Mouse (Mus musculus) urinary bladder, postnatal 4 days (tissue): ENCODE results near the gene 1700028P14Rik.

Experiments used
- DNase-seq, 2 experiments: peaks; one replicate each; pipeline ENCODE4 v3.0.0; 2021 to 2022; ENCODE audit warnings: low spot score in 2 of 2

The 1700028P14Rik gene

GRCm38 (mm10) chr19:23607951-23608350, 44.7 kb downstream of the 1700028P14Rik start:
- no peak for DNase-seq

- no peak for DNase-seq
Measured at GRCm38 (mm10) chr19:23594950-23595349, 57.7 kb downstream of the 1700028P14Rik start.

GRCm38 (mm10) chr19:23578606-23579355, 73.8 kb downstream of the 1700028P14Rik start:
- DNase-seq, result no peak

GRCm38 (mm10) chr19:23576685-23577084, 75.9 kb downstream of the 1700028P14Rik start:
- no peak for DNase-seq

- DNase-seq, result no peak
Measured at GRCm38 (mm10) chr19:23563693-23564092, 88.9 kb downstream of the 1700028P14Rik start.

- no peak for DNase-seq
Measured at GRCm38 (mm10) chr19:23562588-23562987, 90.0 kb downstream of the 1700028P14Rik start.

GRCm38 (mm10) chr19:23562061-23562460, 90.6 kb downstream of the 1700028P14Rik start:
- no peak for DNase-seq

GRCm38 (mm10) chr19:23553450-23553849, 99.2 kb downstream of the 1700028P14Rik start:
- DNase-seq, result no peak

GRCm38 (mm10) chr19:23545604-23546003, 107.0 kb downstream of the 1700028P14Rik start:
- no peak for DNase-seq

GRCm38 (mm10) chr19:23543244-23544004, 109.2 kb downstream of the 1700028P14Rik start:
- no peak for DNase-seq

GRCm38 (mm10) chr19:23542759-23543158, 109.9 kb downstream of the 1700028P14Rik start:
- no peak for DNase-seq

GRCm38 (mm10) chr19:23535700-23536099, 116.9 kb downstream of the 1700028P14Rik start:
- no peak for DNase-seq

- no peak for DNase-seq
Measured at GRCm38 (mm10) chr19:23531899-23532298, 120.7 kb downstream of the 1700028P14Rik start.

GRCm38 (mm10) chr19:23523711-23524110, 128.9 kb downstream of the 1700028P14Rik start:
- DNase-seq, result peak; percentile 47 to 75

- no peak for DNase-seq
Measured at GRCm38 (mm10) chr19:23521831-23522230, 130.8 kb downstream of the 1700028P14Rik start.

GRCm38 (mm10) chr19:23521071-23521470, 131.5 kb downstream of the 1700028P14Rik start:
- no peak for DNase-seq

- no peak for DNase-seq
Measured at GRCm38 (mm10) chr19:23520629-23521028, 132.0 kb downstream of the 1700028P14Rik start.

GRCm38 (mm10) chr19:23518477-23518876, 134.1 kb downstream of the 1700028P14Rik start:
- DNase-seq, result no peak

GRCm38 (mm10) chr19:23511303-23511702, 141.3 kb downstream of the 1700028P14Rik start:
- no peak for DNase-seq
